Mouse (Mus musculus) stomach, embryonic 14.5 days (tissue): ENCODE measurements at regions not wholly inside any gene's neighbourhood (a gene's known extent, or its start where the extent isn't known, plus 50 kb on each side); places are given as distances from the start of the nearest gene placed in this dataset.

Source experiments
- ATAC-seq: fragments of 200-750 bp; cut with Nextera tagmentation; 2 replicates; pipeline ENCODE4 v1.8.0; 2017; ENCODE audit warnings: low read depth, moderate TSS enrichment; ENCODE audit not compliant: insufficient number of reproducible peaks, insufficient read depth, low FRiP score
- H3K27ac ChIP-seq: fragments of 300-500 bp; sonication (generic); 2 replicates; pipeline ENCODE4 v1.5.1; 2014; ENCODE audit warnings: mild to moderate bottlenecking, low read length, moderate library complexity, mixed read lengths
- H3K27me3 ChIP-seq: fragments of 300-500 bp; sonication (generic); 2 replicates; pipeline ENCODE4 v1.6.1; 2014; ENCODE audit warnings: low read length, control low read depth, mixed read lengths; ENCODE audit not compliant: control insufficient read depth, insufficient read depth
- H3K36me3 ChIP-seq: fragments of 300-500 bp; sonication (generic); 2 replicates; pipeline ENCODE4 v1.6.1; 2014; ENCODE audit warnings: mild to moderate bottlenecking, control low read depth, low read length, moderate library complexity, mixed read lengths; ENCODE audit not compliant: control insufficient read depth, insufficient read depth
- H3K4me1 ChIP-seq: fragments of 300-500 bp; sonication (generic); 2 replicates; pipeline ENCODE4 v1.6.1; 2014; ENCODE audit warnings: low read length, control low read depth, mixed read lengths; ENCODE audit not compliant: control insufficient read depth, insufficient read depth
- H3K4me2 ChIP-seq: fragments of 300-500 bp; sonication (generic); replicated peaks from 2 replicates; pipeline ENCODE4 v1.6.1; 2014; ENCODE audit warnings: low read depth, low read length, control low read depth
- H3K4me3 ChIP-seq: fragments of 300-500 bp; sonication (generic); 2 replicates; pipeline ENCODE4 v1.5.1; 2014; ENCODE audit warnings: low read depth, low read length, control low read depth
- H3K9ac ChIP-seq: fragments of 300-500 bp; sonication (generic); replicated peaks from 2 replicates; pipeline ENCODE4 v1.6.1; 2014; ENCODE audit warnings: low read depth, mild to moderate bottlenecking, control low read depth, low read length, moderate library complexity, mixed read lengths
- H3K9me3 ChIP-seq: fragments of 300-500 bp; sonication (generic); 2 replicates; pipeline ENCODE4 v1.6.1; 2016; ENCODE audit warnings: low read depth, low read length, control low read depth; ENCODE audit not compliant: control insufficient read depth
- WGBS: fragments of 180-500 bp; shearing (Covaris S2); extraction: QIAGEN DNeasy Blood & Tissue Kit; methylation state at CpG from one replicate; pipeline ENCODE4 v1.1.7; 2014; 5-methylcytosine and 5-hydroxymethylcytosine counted together

- no peak overlapping the region for H3K4me2 ChIP-seq
- no peak for ATAC-seq
- no peak overlapping the region for H3K4me3 ChIP-seq
- H3K27ac ChIP-seq = no peak overlapping the region; the same call in 1 of the 2 replicates
- H3K27me3 ChIP-seq = no peaks in the 10 kb centered on the region
- WGBS = 42% methylated on average over 5 of the region's 5 CpGs
- no peak overlapping the region for H3K9ac ChIP-seq
- no peaks in the 10 kb centered on the region for H3K9me3 ChIP-seq
- no peaks in the 10 kb centered on the region for H3K36me3 ChIP-seq
- H3K4me1 ChIP-seq = no peaks in the 10 kb centered on the region
Observed at GRCm38 (mm10) chr13:60319861-60320602, 142.9 kb upstream of the Gas1 start.

- H3K4me1 ChIP-seq = no peaks in the 10 kb centered on the region
- 55% methylated on average over 3 of the region's 3 CpGs for WGBS
- 0 out of 2 replicates have a peak, but pooled peaks cover 6% of the 10 kb centered on the region for H3K9me3 ChIP-seq
- no peaks in the 10 kb centered on the region for H3K27me3 ChIP-seq
- H3K27ac ChIP-seq = no peak overlapping the region
- no peak for ATAC-seq
- no peak overlapping the region for H3K9ac ChIP-seq
- no peak overlapping the region for H3K4me3 ChIP-seq
- H3K4me2 ChIP-seq = no peak overlapping the region
- no peaks in the 10 kb centered on the region for H3K36me3 ChIP-seq
Observed at GRCm38 (mm10) chr13:60322579-60322978, 145.4 kb upstream of the Gas1 start.

GRCm38 (mm10) chr13:60330475-60331258, 153.5 kb upstream of the Gas1 start:
- Histone ChIP-seq H3K4me3 (no peak overlapping the region), H3K4me2 (no peak overlapping the region), H3K27ac (peak overlapping the region; percentile 75; the same call in 1 of the 2 replicates), H3K9me3 (0 out of 2 replicates have a peak, but pooled peaks cover 6% of the 10 kb centered on the region), H3K4me1 (peaks cover 13% of the 10 kb centered on the region), H3K36me3 (no peaks in the 10 kb centered on the region), H3K9ac (no peak overlapping the region), H3K27me3 (no peaks in the 10 kb centered on the region)
- WGBS = 40% methylated on average over 9 of the region's 9 CpGs
- no peak for ATAC-seq

- no peak overlapping the region for H3K4me2 ChIP-seq
- ATAC-seq = no peak
- no peak overlapping the region for H3K4me3 ChIP-seq
- H3K36me3 ChIP-seq = no peaks in the 10 kb centered on the region
- no peaks in the 10 kb centered on the region for H3K27me3 ChIP-seq
- 42% methylated on average over 1 of the region's 1 CpGs for WGBS
- no peaks in the 10 kb centered on the region for H3K9me3 ChIP-seq
- 0 out of 2 replicates have a peak, but pooled peaks cover 3% of the 10 kb centered on the region for H3K4me1 ChIP-seq
- no peak overlapping the region for H3K27ac ChIP-seq
- no peak overlapping the region for H3K9ac ChIP-seq
Observed at GRCm38 (mm10) chr13:60336196-60336595, 159.0 kb upstream of the Gas1 start.

GRCm38 (mm10) chr13:60337383-60337782, 160.2 kb upstream of the Gas1 start:
- Histone ChIP-seq H3K9me3 (no peaks in the 10 kb centered on the region), H3K4me3 (no peak overlapping the region), H3K36me3 (no peaks in the 10 kb centered on the region), H3K4me2 (no peak overlapping the region), H3K4me1 (0 out of 2 replicates have a peak, but pooled peaks cover 3% of the 10 kb centered on the region), H3K9ac (no peak overlapping the region), H3K27ac (no peak overlapping the region), H3K27me3 (no peaks in the 10 kb centered on the region)
- ATAC-seq = peak; percentile 75; the same call in 1 of the 2 replicates
- WGBS = 49% methylated on average over 2 of the region's 2 CpGs

- Histone ChIP-seq H3K36me3 (no peaks in the 10 kb centered on the region), H3K4me2 (no peak overlapping the region), H3K4me1 (0 out of 2 replicates have a peak, but pooled peaks cover 3% of the 10 kb centered on the region), H3K27me3 (no peaks in the 10 kb centered on the region), H3K9me3 (no peaks in the 10 kb centered on the region), H3K9ac (no peak overlapping the region), H3K4me3 (no peak overlapping the region), H3K27ac (no peak overlapping the region)
- WGBS = 86% methylated on average over 8 of the region's 8 CpGs
- ATAC-seq = no peak
Observed at GRCm38 (mm10) chr13:60338107-60338506, 160.9 kb upstream of the Gas1 start.

- Histone ChIP-seq H3K9ac (no peak overlapping the region), H3K4me1 (0 out of 2 replicates have a peak, but pooled peaks cover 3% of the 10 kb centered on the region), H3K4me3 (no peak overlapping the region), H3K36me3 (no peaks in the 10 kb centered on the region), H3K9me3 (no peaks in the 10 kb centered on the region), H3K27ac (no peak overlapping the region), H3K4me2 (no peak overlapping the region), H3K27me3 (no peaks in the 10 kb centered on the region)
- WGBS = 84% methylated on average over 2 of the region's 2 CpGs
- no peak for ATAC-seq
Observed at GRCm38 (mm10) chr13:60340068-60340467, 162.9 kb upstream of the Gas1 start.

- no peaks in the 10 kb centered on the region for H3K27me3 ChIP-seq
- 12% methylated on average over 7 of the region's 7 CpGs for WGBS
- H3K27ac ChIP-seq = peak overlapping the region; percentile 33; the same call in 1 of the 2 replicates
- H3K4me1 ChIP-seq = peaks cover 12% of the 10 kb centered on the region
- H3K4me3 ChIP-seq = no peak overlapping the region
- H3K4me2 ChIP-seq = no peak overlapping the region
- no peak for ATAC-seq
- no peaks in the 10 kb centered on the region for H3K9me3 ChIP-seq
- H3K9ac ChIP-seq = no peak overlapping the region
- no peaks in the 10 kb centered on the region for H3K36me3 ChIP-seq
Observed at GRCm38 (mm10) chr13:60347881-60348280, 170.7 kb upstream of the Gas1 start.
